Mouse (Mus musculus) cerebellum, postnatal 14 days (tissue): ENCODE measurements around the gene Acvr2a.
"Not testable (repeated sequence)": the region's sequence is repeated elsewhere in the genome, so short reads cannot be mapped to it uniquely, and the experiment has no call there.

Experiments
- DNase-seq, 2 experiments: peaks; one replicate each; pipeline ENCODE4 v3.0.0; 2021; ENCODE audit warnings: mixed read lengths in 2 of 2

The Acvr2a gene

GRCm38 (mm10) chr2:48813371-48814222 is at the start of gene Acvr2a:
TSS of gene Acvr2a (plus strand) at chr2:48814109.
- DNase-seq = peak; percentile 95 to 96

GRCm38 (mm10) chr2:48766513-48766912 is 47.4 kb upstream of the Acvr2a start:
- no peak for DNase-seq

GRCm38 (mm10) chr2:48767778-48768177 is 46.1 kb upstream of the Acvr2a start:
- DNase-seq = no peak

- DNase-seq = no peak
Measured at GRCm38 (mm10) chr2:48768219-48768618, 45.7 kb upstream of the Acvr2a start.

DNA sequence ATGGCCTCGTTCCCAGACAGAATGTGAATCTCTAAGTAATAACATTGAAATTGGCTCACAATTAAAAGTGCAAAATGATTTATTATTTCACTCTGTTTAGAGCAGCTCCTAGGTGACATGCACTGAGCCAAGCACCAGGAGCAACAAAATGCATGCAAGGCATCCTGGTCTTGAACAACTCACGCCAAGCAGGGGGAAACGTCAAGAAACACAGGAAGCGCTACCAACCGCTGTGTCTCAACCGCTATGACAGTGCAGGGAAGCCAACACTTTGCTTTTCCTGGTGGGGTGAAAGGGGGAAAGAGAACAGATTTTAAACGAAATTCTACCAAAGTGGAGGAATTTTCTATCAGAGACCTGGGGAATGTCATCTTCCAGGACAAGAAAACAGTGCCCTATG is 43.8 kb upstream of the Acvr2a start:
- no peak for DNase-seq

GRCm38 (mm10) chr2:48770634-48771033 is 43.3 kb upstream of the Acvr2a start:
- DNase-seq = no peak

DNA sequence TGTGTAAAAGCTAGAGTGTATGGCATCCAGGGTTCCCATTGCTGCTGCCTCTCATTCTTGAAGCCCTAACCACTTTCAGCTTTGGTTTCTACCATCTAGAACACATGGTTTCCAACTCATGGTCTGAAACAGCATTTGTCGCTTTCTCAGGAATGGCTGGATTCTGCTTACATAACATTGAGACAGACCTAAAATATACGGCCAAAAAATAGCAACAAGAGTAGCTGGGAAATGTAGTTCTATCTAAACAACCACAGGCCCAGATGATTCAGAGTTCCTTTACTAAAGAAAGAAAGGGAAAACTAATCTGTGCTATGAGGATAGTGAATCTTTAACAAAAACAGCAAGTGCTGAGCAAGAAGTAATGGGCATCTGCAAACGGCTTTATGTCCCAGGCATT is 38.6 kb upstream of the Acvr2a start:
- DNase-seq = no peak

- no peak for DNase-seq
Measured at GRCm38 (mm10) chr2:48788901-48789300, 25.0 kb upstream of the Acvr2a start.

GRCm38 (mm10) chr2:48814223-48815038 is 522 bp downstream of the Acvr2a start:
- DNase-seq = peak; percentile 65 to 67

GRCm38 (mm10) chr2:48815039-48815590 is 1.2 kb downstream of the Acvr2a start:
- DNase-seq = peak in 1 of 2 experiments; percentile 29

GRCm38 (mm10) chr2:48816141-48817028 is 2.5 kb downstream of the Acvr2a start:
- no peak for DNase-seq

- no peak for DNase-seq
Measured at GRCm38 (mm10) chr2:48825878-48826277, 12.0 kb downstream of the Acvr2a start.

- no peak for DNase-seq
Measured at GRCm38 (mm10) chr2:48826380-48826779, 12.5 kb downstream of the Acvr2a start.

DNA sequence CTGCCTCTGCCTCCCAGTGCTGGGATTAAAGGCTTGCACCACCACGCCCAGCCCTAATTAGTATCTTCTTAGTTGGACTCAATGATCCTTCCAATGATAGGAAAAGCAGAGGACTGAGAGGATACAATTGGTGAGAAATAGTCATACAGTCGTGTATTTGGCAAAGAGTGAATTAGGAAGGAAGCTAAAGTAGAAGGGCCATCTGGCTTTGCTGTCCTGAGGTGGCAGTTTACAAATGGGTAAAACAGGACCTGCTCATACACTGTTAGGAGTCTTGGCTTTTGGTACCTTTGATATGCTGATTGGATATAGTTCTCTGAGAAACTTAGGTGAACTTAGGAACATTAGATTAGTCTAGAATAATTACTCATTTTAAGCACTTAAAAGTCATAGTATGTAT is 16.6 kb downstream of the Acvr2a start:
- no peak for DNase-seq

DNA sequence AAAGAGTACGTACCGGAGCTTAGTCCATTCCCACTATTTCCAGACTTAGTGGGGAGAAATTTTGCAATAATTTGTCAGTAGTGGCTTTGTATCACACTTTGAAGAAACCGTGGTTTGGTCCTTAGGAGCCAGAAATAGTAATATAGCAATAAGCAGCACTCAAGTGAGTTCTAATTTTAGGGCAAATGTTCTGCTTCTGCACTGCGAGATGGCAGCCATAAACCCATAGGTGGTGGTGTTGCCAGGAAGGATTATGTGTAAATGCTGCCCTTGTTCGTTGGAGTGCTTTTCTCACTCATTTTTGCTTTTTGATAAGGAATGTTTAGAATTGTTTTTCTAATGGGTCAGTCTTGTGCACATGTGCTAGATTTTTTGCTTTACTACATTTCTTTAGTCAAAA is 18.4 kb downstream of the Acvr2a start:
- DNase-seq = no peak

- no peak for DNase-seq
Measured at GRCm38 (mm10) chr2:48833884-48834450, 20.1 kb downstream of the Acvr2a start.

DNA sequence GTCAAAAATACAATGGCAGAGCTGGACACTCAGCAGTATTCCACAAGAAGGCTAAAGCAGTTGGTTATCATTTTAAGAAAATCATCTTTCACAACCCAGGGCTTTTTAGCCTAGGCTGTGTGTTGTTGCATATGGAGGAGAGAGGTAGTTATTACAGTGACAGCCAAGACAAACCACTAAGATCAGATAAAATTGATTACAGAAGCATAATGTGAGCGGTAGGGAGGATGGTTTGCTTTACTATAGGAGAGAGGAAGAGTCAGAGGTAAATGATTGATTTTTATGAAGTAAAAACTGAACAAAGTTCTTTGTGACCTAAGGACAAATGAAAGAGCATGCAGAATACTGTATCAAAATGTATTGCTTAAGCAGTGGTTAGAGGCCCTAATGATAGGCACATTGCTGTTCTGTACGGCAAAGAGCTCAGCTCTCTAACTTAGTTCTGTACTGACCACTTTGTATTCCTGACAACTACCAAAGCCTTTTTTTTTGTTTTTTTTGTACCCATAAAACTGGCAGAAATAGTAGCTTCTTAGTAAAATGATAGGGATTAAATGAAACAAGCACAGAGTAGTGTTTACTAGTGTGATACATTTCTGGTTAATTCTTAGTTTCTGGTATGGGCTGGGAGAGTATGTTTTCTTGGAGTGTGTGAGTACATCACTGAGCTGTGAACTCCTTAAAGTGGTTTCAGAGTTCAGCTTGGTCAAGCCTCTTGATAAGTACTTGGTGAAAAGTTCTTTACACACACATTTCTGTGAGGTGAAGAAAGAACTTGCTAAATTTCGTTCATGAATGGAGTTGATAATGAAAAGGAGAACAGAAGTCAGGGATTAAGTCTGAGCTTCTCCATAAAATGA is 27.9 kb downstream of the Acvr2a start:
- DNase-seq = no peak

- DNase-seq = no peak
Measured at GRCm38 (mm10) chr2:48846689-48847398, 32.9 kb downstream of the Acvr2a start.

- not testable (repeated sequence) for DNase-seq
Measured at GRCm38 (mm10) chr2:48865596-48865995, 51.7 kb downstream of the Acvr2a start.

DNA sequence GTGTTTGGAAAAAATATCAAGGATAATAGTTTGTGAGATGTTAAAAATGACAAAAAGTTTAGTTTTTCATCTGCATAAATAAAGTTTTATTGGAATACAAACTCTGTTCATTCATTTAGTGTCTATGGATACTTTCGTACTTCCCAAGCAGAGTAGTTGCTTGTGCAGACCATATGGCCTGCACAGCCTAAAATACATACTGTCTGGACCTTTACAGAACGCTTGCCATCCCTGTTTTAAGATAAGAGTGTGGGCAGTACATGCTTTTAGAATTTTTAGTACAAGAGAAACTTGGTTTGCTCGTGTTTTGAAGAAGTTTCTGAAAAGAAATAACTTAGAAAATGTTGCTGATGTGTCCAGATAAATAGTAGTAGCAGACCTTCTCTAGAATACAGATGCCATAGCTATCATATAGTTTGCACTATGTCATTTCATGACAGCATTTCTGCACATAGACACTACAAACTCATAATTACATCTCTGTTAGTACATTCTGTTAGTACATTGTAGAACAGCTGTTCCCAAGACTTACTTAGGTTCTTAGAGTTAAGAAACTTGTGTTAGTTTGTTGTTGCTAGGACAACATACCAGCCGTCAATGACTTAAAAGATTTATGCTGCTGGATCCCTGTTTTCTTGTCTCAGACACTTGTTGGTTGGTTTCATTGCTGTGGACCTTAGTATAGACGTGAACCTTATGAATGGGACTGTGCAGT is 54.4 kb downstream of the Acvr2a start:
- DNase-seq = no peak
